Mouse (Mus musculus) ES-Bruce4 (cell line): Measurements from ENCODE around the gene Rnf220.

ENCODE experiments used
- CTCF ChIP-seq: IDR thresholded peaks from one replicate; pipeline ENCODE4 v1.8.1; 2011; ENCODE audit warnings: low read depth, low read length
- EP300 ChIP-seq: IDR thresholded peaks from 2 replicates; pipeline ENCODE4 v1.6.1; 2011; ENCODE audit warnings: low read depth, low read length; ENCODE audit not compliant: insufficient read depth
- POLR2A ChIP-seq: IDR thresholded peaks from one replicate; pipeline ENCODE4 v1.8.1; 2011; ENCODE audit warnings: low read length; ENCODE audit not compliant: insufficient read depth

DNA sequence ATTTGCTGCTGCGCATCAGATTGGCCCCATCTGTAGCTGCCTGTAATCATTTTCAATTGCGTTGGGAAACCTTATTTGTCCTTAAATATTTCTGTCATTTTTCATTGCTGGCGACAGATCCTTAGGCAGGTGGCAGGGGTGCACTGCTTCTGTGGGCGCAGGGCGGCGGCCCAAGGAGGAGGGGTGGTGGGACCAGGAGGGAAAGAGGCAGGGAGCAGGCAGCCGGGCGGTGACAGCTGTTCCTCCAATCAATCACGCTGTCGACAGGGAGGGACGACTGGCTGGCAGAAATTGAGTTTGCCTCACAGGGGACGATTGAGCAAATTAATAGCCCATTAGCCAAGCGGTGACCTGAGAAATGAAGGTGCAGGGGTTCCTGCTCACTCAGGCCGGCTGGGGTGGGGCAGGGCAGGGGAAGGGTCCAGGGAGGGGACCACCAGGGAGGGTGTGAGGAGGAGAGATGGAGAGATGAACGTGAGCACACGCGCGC is 179.1 kb downstream of the Rnf220 start:
- TF ChIP-seq EP300 (no peak), CTCF (no peak), POLR2A (no peak)
